Mouse (Mus musculus) erythroblast, embryonic 14.5 days (primary cell): ENCODE data around the gene Fam13c. TPM values are rescaled to one million over a fixed set of nuclear protein-coding genes. Genes with fewer than 3 reads are reported as not detected.

ENCODE experiments used
- H3K27me3 ChIP-seq: 2 replicates; pipeline ENCODE4 v1.6.1; 2012; ENCODE audit warnings: inconsistent platforms; ENCODE audit not compliant: control insufficient read depth
- H3K36me3 ChIP-seq: 2 replicates; pipeline ENCODE4 v1.6.1; 2012; ENCODE audit warnings: mild to moderate bottlenecking, inconsistent platforms; ENCODE audit not compliant: control insufficient read depth
- H3K4me1 ChIP-seq: 2 replicates; pipeline ENCODE4 v1.6.1; 2012; ENCODE audit warnings: inconsistent platforms; ENCODE audit not compliant: control insufficient read depth
- H3K4me3 ChIP-seq: replicated peaks from 2 replicates; pipeline ENCODE3; 2012; ENCODE audit warnings: moderate library complexity, mild to moderate bottlenecking, inconsistent platforms
- H3K9me3 ChIP-seq: 2 replicates; pipeline ENCODE4 v1.6.1; 2012; ENCODE audit warnings: low read length, inconsistent platforms, mixed read lengths; ENCODE audit not compliant: control insufficient read depth
- GATA1 ChIP-seq: IDR thresholded peaks from 2 replicates; pipeline ENCODE4 v1.6.1; 2012; ENCODE audit warnings: low read length, inconsistent platforms, mixed read lengths
- TAL1 ChIP-seq: IDR thresholded peaks from 3 replicates; pipeline ENCODE4 v1.6.1; 2012; ENCODE audit warnings: low read length, inconsistent platforms, mixed read lengths
- polyA plus RNA-seq: library from polyadenylated mRNA; stranded (reverse); fragments of >175 nt; gene quantifications from 2 replicates; pipeline ENCODE4 v1.2.3, GENCODE M21; 2012

Fam13c gene
- polyA plus RNA-seq, 1 experiment: not detected

DNA sequence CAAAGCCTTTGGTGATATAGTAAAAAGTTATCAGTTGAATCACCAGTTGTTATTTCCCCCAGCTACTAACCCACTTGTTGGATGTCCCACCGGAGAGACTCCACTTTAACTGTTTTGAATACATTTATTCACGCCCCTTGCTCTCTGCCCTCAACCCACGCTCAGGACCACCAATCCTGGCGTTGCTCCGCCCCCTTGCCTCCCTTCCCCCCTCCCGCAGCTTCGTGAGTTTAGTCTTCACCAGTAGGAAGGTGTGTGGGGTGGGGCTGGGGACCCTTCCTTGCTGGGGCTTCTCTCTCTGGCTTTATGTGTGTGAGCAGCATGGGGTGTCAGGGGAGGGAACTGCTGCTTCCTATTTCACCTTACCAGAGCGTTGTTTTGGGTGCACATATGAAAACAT lies 8.9 kb downstream of the Fam13c start:
- H3K4me1 ChIP-seq: no peaks in the 10 kb centered on the region
- peaks cover 39% of the 10 kb centered on the region for H3K9me3 ChIP-seq
- no peak overlapping the region for H3K4me3 ChIP-seq
- H3K36me3 ChIP-seq: no peaks in the 10 kb centered on the region
- no peaks in the 10 kb centered on the region for H3K27me3 ChIP-seq
- TF ChIP-seq GATA1 (no peak), TAL1 (no peak)

DNA sequence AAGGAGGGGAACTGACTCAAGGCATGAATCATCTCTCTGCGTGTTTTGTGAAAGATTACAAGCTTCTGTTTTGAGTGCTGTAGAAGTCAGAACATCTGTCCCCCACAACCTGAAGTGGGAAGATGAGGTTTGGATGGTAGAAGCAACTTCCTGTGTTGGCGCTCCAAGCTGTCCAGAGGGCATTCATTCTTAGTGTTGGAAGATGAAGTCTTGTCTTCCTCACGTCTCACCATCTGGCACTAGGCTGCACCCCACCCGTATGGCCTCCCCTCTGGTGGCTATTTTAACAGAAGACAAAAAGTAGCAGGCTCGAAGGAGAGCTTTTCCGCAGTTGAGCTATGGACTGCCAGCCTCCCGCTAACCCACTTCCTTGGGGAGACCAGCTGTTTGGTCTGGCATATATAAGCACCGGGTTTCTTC lies 15.6 kb downstream of the Fam13c start:
- no peaks in the 10 kb centered on the region for H3K36me3 ChIP-seq
- H3K4me3 ChIP-seq: no peak overlapping the region
- no peak for TF ChIP-seq GATA1
- TF ChIP-seq TAL1: no peak
- H3K4me1 ChIP-seq: no peaks in the 10 kb centered on the region
- H3K9me3 ChIP-seq: peaks cover 37% of the 10 kb centered on the region
- no peaks in the 10 kb centered on the region for H3K27me3 ChIP-seq

DNA sequence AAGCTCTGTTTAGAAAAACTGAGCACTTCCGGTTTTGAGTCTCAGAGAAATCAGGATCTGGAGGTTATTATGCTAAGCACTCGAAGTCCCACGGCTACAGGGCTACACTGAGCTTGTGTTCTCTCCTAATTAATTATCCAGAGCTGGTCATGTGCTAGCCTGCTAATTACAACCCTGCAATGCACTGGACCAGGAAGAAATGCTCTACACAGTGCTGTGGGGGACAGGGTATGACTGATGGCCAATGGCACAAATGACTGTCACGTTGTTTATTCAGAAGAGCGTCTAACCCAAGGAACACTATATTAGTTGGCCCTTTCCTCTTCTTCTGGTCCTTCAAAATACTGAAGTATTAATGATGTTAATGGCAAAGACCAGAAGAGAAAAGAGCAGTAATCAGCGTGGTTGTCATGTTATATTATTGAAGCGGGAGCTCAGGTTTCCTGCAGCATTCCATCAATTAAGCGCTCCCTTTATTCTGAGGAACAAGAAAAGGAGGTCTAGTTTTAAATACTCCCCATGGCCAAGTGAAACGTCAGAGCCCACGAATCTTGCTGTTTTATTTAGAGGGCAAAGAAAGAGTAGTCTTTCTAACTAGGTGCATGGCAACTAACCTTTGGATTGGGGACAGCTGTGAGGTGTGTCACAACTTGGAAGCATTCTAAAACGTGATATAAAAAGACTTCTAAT lies 18.4 kb downstream of the Fam13c start:
- no peaks in the 10 kb centered on the region for H3K27me3 ChIP-seq
- H3K9me3 ChIP-seq: peaks cover 47% of the 10 kb centered on the region
- no peak for TF ChIP-seq TAL1
- no peak for TF ChIP-seq GATA1
- H3K36me3 ChIP-seq: no peaks in the 10 kb centered on the region
- no peak overlapping the region for H3K4me3 ChIP-seq
- no peaks in the 10 kb centered on the region for H3K4me1 ChIP-seq

DNA sequence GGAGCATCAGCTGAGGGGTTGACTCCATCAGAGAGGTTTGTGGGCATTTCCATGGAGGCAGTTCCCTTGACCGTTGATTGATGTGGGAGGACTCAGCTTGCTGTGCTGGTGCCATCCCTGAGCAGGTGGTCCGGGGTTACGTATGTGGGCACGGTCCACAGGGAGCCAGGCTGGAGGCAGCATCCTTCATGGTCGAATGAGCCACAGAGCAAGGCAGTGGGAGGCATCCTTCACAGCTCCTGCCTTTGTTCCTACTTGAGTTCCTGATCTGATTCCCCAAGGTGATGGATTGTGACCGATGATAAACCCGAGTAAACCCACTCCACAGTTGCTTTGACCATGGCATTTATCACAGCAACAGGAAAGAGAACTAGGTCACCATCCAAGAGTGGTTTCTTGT lies 25.4 kb downstream of the Fam13c start:
- Histone ChIP-seq H3K4me3 (no peak overlapping the region), H3K36me3 (no peaks in the 10 kb centered on the region), H3K27me3 (no peaks in the 10 kb centered on the region), H3K9me3 (peaks cover 61% of the 10 kb centered on the region), H3K4me1 (no peaks in the 10 kb centered on the region)
- TF ChIP-seq GATA1 (no peak), TAL1 (no peak)

DNA sequence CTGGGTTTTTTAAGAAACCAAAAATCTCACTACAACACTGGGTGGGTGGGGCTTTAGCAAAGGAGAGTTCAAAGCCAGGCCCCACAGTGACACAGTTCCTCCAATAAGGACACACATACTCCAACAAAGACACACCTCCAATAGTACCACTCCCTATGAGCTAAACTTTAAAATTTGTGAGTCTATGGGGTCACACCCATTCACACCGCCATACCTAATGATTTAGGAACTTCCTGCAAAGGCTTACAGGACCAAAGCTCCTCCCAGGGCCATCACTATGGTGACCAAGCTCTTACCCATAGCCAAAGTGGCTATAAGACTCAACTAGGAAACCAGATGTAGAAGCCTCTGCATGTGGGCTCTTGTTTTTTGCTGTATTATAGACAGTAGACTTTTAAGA lies 30.6 kb downstream of the Fam13c start:
- TF ChIP-seq GATA1 (no peak), TAL1 (no peak)
- Histone ChIP-seq H3K4me1 (no peaks in the 10 kb centered on the region), H3K9me3 (peaks cover 53% of the 10 kb centered on the region), H3K36me3 (no peaks in the 10 kb centered on the region), H3K4me3 (no peak overlapping the region), H3K27me3 (no peaks in the 10 kb centered on the region)

DNA sequence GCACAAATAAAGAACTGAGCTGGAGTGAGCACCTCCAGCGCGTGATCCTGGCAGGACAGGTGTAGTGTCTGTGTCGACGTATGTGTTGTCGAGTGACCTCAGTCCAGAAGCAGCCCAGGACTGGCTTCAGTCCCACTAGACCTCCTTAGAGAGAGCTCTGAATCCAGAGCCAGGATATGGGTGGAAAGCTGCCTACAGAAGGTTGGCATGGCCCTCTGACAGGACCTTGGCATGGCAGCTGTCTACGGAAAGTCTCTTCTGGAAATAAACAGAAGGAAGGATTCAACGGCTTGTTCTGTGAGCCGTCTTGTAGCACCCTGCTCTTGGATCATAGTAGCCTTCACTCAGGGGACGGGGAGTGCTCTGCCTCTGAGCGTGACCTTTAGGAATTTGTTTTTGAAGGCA lies 37.5 kb downstream of the Fam13c start:
- peaks cover 62% of the 10 kb centered on the region for H3K9me3 ChIP-seq
- H3K27me3 ChIP-seq: no peaks in the 10 kb centered on the region
- H3K4me3 ChIP-seq: no peak overlapping the region
- no peaks in the 10 kb centered on the region for H3K36me3 ChIP-seq
- TF ChIP-seq TAL1 (no peak), GATA1 (no peak)
- no peaks in the 10 kb centered on the region for H3K4me1 ChIP-seq

DNA sequence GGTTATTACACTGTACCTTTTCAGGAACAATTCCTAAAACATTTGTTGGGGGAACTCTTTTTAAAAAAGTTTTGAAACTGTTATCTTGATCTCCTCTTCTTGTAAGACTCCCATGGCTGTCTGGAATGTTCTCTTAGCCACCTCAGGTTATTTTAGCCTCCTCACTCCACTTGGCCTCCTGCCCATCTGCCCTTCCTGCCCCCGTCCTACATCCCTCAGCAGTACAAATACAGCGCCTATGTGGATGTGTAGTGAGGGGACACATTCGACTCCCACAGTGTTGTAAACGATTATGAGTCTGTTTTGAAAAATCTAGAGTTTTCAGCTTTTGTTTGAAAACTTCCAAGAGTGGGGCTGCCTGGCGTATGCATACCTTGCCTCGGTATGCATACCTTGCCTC lies 43.5 kb downstream of the Fam13c start:
- Histone ChIP-seq H3K4me3 (no peak overlapping the region), H3K9me3 (peaks cover 25% of the 10 kb centered on the region), H3K36me3 (no peaks in the 10 kb centered on the region), H3K27me3 (no peaks in the 10 kb centered on the region), H3K4me1 (no peaks in the 10 kb centered on the region)
- TF ChIP-seq GATA1 (no peak), TAL1 (no peak)

DNA sequence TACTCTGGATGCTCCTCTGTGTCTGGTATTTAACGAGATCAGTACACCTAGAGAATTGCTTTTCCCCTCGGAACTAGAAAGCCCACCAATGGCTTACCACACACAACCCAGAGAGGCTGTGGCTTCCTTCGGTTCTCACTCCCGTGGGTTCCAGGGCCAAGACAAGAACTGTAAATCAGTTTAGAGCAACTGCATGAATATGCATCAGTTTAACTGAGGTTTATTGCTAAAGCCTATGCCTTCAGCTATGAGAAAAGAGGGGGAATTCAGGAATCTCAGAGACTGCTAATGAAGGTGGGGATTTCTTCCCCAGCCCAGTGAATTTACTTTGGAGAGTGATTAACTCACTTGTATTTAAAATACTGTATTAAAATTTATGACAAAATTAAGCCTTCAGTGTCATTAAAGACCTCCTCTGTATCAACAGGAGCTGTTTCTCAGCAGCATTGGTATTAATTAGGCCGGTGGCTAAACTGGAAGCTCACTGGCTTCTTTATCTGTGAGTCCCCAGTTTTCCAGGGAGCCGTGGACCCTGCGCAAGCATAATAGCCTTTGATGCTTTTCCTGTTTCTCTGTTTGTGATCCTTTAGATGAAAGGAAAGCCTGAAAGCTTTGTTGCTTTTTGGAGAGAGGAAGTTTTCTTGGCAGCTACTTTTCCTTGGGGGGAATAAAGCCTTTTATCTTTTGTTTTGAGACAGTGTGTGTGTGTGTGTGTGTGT lies 44.4 kb downstream of the Fam13c start:
- Histone ChIP-seq H3K4me3 (no peak overlapping the region), H3K27me3 (no peaks in the 10 kb centered on the region), H3K9me3 (peaks cover 19% of the 10 kb centered on the region), H3K4me1 (no peaks in the 10 kb centered on the region), H3K36me3 (no peaks in the 10 kb centered on the region)
- TF ChIP-seq GATA1 (no peak), TAL1 (no peak)

DNA sequence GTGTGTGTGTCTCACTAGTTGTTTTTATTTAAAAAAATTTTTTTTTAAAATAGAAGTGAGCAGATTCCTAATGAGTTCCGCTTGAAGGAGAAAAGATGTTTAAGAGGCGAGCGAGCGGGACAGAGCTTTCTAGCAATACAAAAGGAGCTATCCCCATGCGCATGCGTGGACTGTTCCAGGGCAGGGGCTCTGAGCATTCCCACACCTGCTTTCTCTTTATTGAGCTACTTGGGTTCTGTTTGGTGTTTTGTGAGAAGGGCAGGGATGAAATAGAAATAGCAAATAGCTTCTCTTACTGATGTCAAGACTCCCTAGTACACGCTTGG lies 45.0 kb downstream of the Fam13c start:
- Histone ChIP-seq H3K27me3 (no peaks in the 10 kb centered on the region), H3K4me3 (no peak overlapping the region), H3K4me1 (no peaks in the 10 kb centered on the region), H3K9me3 (peaks cover 21% of the 10 kb centered on the region), H3K36me3 (no peaks in the 10 kb centered on the region)
- TF ChIP-seq TAL1 (no peak), GATA1 (no peak)

DNA sequence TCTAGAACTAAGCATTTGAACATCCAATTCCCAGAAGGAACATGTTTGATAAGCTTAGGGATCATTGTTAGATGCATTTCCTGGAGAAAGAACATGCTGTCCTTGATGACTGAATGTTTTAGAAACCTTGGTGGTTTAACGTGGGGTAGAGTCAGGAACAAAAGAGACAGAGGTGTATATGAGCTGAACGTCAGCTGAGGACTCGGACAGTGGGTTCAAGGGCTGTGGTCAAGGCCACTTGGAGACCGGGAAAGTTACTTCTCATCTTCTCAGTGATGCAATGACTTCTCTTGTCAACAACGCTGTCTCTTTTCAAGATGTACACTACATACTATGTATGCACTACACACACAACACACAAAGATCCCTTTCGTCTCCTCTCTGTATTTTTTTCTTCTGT lies 46.4 kb downstream of the Fam13c start:
- Histone ChIP-seq H3K9me3 (peaks cover 20% of the 10 kb centered on the region), H3K27me3 (no peaks in the 10 kb centered on the region), H3K36me3 (no peaks in the 10 kb centered on the region), H3K4me3 (no peak overlapping the region), H3K4me1 (no peaks in the 10 kb centered on the region)
- no peak for TF ChIP-seq GATA1
